Mouse (Mus musculus) gastrocnemius, postnatal 25 days (tissue): Measurements from ENCODE around the gene 2900092C05Rik. TPM values are rescaled to one million over a fixed set of nuclear protein-coding genes. Genes with fewer than 3 reads are reported as not detected.

Source experiments
- DNase-seq: peaks from one replicate; pipeline ENCODE4 v3.0.0; 2022
- long read RNA-seq, 2 experiments: library from polyadenylated mRNA; stranded (forward); transcript quantifications; one replicate each; pipeline ENCODE4 v2.0.0; 2021
- total RNA-seq, 2 experiments: library from RNA; stranded (reverse); gene quantifications; 1 replicate in 1 of 2; 2 replicates in 1 of 2; pipeline ENCODE4 v1.2.3; 2021

Gene 2900092C05Rik
- total RNA-seq: not detected
- long read RNA-seq, experiment 1: 0 reads
- long read RNA-seq, experiment 2: 0 reads

DNA sequence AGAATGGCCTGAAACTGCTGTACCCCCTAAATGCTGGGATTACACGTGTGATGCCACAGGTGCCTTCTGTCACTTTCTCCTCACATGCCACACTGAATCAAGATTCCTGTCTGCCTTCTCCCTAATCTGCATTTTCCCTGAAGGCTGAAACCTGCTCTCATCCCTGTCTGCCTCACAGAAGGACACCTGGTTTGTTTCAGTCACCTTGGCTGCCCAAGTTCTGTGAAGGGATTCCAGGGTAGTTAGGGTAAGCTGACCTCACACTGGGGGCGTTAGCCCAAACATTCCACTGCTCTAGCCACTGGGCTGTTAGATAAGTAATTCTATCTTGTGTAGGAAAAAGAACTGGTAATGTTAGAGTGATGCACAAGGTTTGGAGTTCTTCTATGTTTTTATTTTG is at the start of gene 2900092C05Rik:
Gene 2900092C05Rik (plus strand): TSS at position 301 of the 400 bp plus-strand sequence.
- DNase-seq: no peak

- DNase-seq: peak; percentile 84
These were observed 33.9 kb upstream of the 2900092C05Rik start, which contains the start of gene Zfp606 for GRCm38 (mm10) chr7:12478158-12479008. TSS of gene Zfp606 (plus strand) at chr7:12478293.

GRCm38 (mm10) chr7:12479009-12479346 is 33.3 kb upstream of the 2900092C05Rik start:
- no peak for DNase-seq

GRCm38 (mm10) chr7:12479525-12479924 is 32.8 kb upstream of the 2900092C05Rik start:
- DNase-seq: no peak

DNA sequence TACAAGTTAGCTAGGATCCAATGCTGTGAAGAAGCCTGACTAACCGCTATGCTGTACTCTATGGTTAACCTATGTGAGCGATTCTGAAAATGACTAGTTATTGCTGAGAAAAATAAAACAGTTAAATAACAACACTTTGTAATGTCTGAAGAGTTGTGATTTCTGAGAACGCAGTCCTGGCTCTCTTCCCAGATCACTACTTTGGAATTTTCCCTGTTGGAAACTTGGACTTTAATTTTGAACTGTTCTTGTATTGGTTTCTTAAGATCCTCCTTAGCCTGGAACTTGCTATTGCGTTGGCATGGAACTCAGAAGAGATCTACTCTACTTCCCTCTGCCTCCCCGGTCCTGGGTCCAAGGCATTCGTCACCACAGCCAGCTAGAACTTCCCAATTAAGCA is 28.5 kb upstream of the 2900092C05Rik start:
- no peak for DNase-seq

DNA sequence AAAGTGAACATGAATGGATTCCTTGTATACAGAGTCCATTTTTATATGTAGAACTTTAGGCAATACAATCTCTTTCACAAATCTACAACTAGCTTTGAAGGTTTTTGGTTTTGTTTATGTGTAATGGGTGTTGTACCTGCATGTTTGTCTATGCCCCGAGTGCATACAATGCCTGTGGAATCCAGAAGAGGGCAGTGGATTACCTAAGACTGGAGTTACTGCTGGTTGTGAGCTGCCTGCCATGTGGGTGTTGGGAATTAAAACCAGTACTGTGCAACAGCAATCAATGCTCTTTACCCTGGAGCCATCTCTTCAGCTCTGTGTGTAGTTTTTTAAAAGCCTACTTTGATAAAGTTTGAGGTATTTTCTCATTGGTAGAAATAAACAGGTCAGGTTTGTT is 26.4 kb upstream of the 2900092C05Rik start:
- DNase-seq: no peak

DNA sequence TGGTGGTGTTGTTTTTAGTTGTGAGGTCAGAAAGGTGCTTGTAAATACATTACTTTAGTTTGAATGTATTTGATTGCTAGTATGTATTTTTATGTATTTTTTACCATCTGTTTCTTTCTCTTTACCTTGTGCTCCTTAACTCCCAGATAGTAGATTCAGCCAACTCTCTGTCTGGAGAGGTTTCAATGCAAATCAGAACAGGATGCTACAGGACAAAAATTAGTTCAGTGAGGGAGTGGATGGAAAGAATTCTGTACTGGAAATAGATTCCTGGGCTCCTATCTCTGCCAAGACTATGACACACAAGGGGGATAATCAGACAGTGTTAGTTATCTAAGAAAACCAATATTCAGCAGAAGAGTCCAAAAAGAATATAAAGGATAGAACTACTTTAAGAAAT is 25.6 kb upstream of the 2900092C05Rik start:
- DNase-seq: no peak

DNA sequence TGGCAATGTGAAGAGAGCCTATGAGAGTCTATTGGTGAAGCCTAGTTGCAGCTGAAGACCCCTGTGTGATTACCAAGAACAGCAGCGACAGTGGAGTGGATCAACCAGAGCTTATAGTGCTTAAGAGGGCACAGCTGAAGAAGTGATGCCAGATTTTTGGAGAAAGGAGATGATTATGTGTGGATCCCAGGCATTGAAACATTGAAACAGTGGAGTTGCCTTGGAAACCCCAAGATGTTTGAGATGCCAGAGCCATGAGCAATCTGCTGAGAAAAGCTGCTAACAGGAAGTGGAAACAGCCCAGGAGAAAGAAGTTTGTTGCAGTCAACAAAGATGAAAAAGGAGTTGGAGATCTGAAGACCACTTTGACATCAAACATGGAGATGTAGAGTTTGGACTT is 1.4 kb upstream of the 2900092C05Rik start:
- DNase-seq: no peak

Other genes starting within 250 kb of the 2900092C05Rik start
- gene Vmn1r81, start 244.2 kb upstream of the 2900092C05Rik start, total RNA-seq: not detected
- gene Vmn1r82, start 212.1 kb upstream of the 2900092C05Rik start, total RNA-seq: not detected
- not detected for gene Vmn1r83, start 183.0 kb upstream of the 2900092C05Rik start, total RNA-seq
- gene Vmn1r84, start 143.2 kb upstream of the 2900092C05Rik start, total RNA-seq: not detected
- 1 to 10 TPM; 1.9 to 2.2 TPM for gene Zfp551, start 89.8 kb upstream of the 2900092C05Rik start, total RNA-seq
- 1 to 10 TPM; 5.0 to 5.8 TPM for gene Zfp606, start 34.2 kb upstream of the 2900092C05Rik start, total RNA-seq
- gene Vmn2r53, start 96.3 kb downstream of the 2900092C05Rik start, total RNA-seq: under 1 TPM; under 0.01 to 0.03 TPM
- gene Vmn2r54, start 127.8 kb downstream of the 2900092C05Rik start, total RNA-seq: not detected
- not detected for gene Vmn2r55, start 172.5 kb downstream of the 2900092C05Rik start, total RNA-seq
- gene Vmn2r56, start 222.5 kb downstream of the 2900092C05Rik start, total RNA-seq: not detected